Mouse (Mus musculus) heart, embryonic 15.5 days (tissue): Measurements from ENCODE around the gene Prss43. TPM values are rescaled to one million over a fixed set of nuclear protein-coding genes. Genes with fewer than 3 reads are reported as not detected.

Experiments used
- ATAC-seq: fragments of 200-750 bp; cut with Nextera tagmentation; replicated peaks from 2 replicates; pipeline ENCODE4 v1.8.0; 2017; ENCODE audit warnings: low read depth, moderate TSS enrichment; ENCODE audit not compliant: insufficient number of reproducible peaks, insufficient read depth, low FRiP score
- H3K27ac ChIP-seq: fragments of 300-500 bp; sonication (generic); 2 replicates; pipeline ENCODE4 v1.5.1; 2015; ENCODE audit warnings: mild to moderate bottlenecking, inconsistent platforms
- H3K27me3 ChIP-seq: fragments of 300-500 bp; sonication (generic); 2 replicates; pipeline ENCODE4 v1.6.1; 2015; ENCODE audit warnings: inconsistent platforms
- H3K36me3 ChIP-seq: fragments of 300-500 bp; sonication (generic); 2 replicates; pipeline ENCODE4 v1.6.1; 2015; ENCODE audit warnings: mild to moderate bottlenecking, inconsistent platforms
- H3K4me1 ChIP-seq: fragments of 300-500 bp; sonication (generic); replicated peaks from 2 replicates; pipeline ENCODE4 v1.6.1; 2015; ENCODE audit warnings: inconsistent platforms
- H3K4me2 ChIP-seq: fragments of 300-500 bp; sonication (generic); 2 replicates; pipeline ENCODE4 v1.6.1; 2015; ENCODE audit warnings: inconsistent platforms, mild to moderate bottlenecking, moderate library complexity
- H3K4me3 ChIP-seq: fragments of 300-500 bp; sonication (generic); 2 replicates; pipeline ENCODE4 v1.5.1; 2015; ENCODE audit warnings: mild to moderate bottlenecking, inconsistent platforms
- H3K9ac ChIP-seq: fragments of 300-500 bp; sonication (generic); 2 replicates; pipeline ENCODE4 v1.6.1; 2015; ENCODE audit warnings: mild to moderate bottlenecking, inconsistent platforms
- H3K9me3 ChIP-seq: fragments of 300-500 bp; sonication (generic); replicated peaks from 2 replicates; pipeline ENCODE4 v1.6.1; 2016; ENCODE audit warnings: inconsistent platforms
- WGBS: fragments of 180-500 bp; shearing (Covaris S2); methylation state at CpG from one replicate; pipeline ENCODE4 v1.1.7; 2015; ENCODE audit warnings: mixed read lengths; 5-methylcytosine and 5-hydroxymethylcytosine counted together
- polyA plus RNA-seq: library from polyadenylated mRNA; unstranded; fragments of >200 nt; fragmentation: Nextera tagmentation; extraction: Ambion mirVana; gene quantifications from 2 replicates; pipeline ENCODE4 v1.2.1, GENCODE M21; 2015

Prss43 gene
- not detected in 2 replicates for polyA plus RNA-seq

DNA sequence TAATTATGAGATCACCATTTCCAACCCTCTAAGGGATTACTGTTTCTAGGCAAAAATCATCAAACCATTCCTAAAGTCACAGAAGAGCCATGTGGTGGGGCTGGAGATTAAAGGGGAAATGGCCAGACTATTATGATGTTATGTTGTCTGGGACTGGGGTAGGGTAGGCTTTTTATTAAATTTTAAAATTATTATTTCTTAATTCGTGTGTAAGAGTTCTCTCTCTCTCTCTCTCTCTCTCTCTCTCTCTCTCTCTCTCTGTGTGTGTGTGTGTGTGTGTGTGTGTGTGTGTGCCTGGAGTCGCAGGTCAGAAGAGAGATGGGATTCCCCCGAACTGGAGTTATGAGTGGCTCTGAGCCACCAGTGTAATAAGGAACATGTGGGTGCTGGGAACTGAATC is at the start of gene Prss43:
Prss43 (plus strand) TSS at position 301 of the 400 bp plus-strand sequence.
- WGBS: 79% methylated on average over 3 of the region's 3 CpGs
- no peak within 1 kb of the TSS for H3K9ac ChIP-seq
- no peak within 1 kb of the TSS for H3K27ac ChIP-seq
- H3K9me3 ChIP-seq: no peaks in the 10 kb centered on the region
- no peak within 1 kb of the TSS for H3K4me3 ChIP-seq
- no peak within 1 kb of the TSS for H3K4me2 ChIP-seq
- H3K4me1 ChIP-seq: no peaks in the 10 kb centered on the region
- H3K27me3 ChIP-seq: peaks cover 11% of the 10 kb centered on the region
- ATAC-seq: no peak
- no peaks in the 10 kb centered on the region for H3K36me3 ChIP-seq

DNA sequence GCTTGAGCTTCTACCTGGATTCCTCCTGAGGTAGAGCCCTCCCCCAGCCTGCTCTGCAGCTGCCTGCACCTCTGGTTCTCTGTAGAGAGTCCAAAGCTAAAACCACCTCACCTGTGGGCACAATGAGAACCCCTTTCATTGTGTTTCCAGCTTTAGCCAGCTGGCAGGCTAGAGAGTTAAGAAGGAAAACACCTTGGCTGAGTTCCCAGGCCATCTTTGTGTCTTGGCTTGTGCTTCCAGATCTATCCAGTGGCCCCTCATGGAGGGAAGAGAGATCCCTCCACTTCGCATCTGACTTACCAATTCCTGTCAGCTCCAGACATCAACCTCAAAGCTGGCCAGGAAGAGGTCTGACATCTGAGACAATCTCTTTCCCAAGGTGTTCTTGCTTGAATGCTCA is 48.4 kb upstream of the Prss43 start:
- Histone ChIP-seq H3K4me1 (peaks cover 44% of the 10 kb centered on the region), H3K36me3 (no peaks in the 10 kb centered on the region), H3K9me3 (no peaks in the 10 kb centered on the region), H3K4me2 (no peak overlapping the region), H3K9ac (no peak overlapping the region), H3K4me3 (no peak overlapping the region), H3K27ac (no peak overlapping the region), H3K27me3 (no peaks in the 10 kb centered on the region)
- 65% methylated on average over 1 of the region's 1 CpGs for WGBS
- ATAC-seq: no peak

DNA sequence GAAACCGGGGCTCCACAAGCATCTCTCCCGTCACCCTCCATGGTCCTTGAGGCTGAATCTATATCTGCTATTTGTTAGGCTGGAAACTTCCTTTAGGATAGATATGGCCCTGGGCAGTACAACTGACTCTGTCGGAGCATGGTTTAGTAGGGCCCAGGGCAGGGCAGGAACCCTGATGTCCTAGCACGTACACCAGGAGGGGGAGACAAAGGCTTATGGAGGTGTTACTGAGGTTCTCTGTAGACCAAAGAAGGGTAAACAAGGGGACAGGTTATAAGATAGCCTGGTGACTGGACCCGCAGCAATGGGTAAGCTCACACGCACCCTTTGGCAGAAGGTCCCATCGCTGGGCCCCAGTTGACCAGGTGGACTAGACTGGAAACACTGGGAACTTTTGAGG is 47.9 kb upstream of the Prss43 start:
- Histone ChIP-seq H3K4me1 (peaks cover 44% of the 10 kb centered on the region), H3K4me2 (no peak overlapping the region), H3K36me3 (no peaks in the 10 kb centered on the region), H3K27me3 (no peaks in the 10 kb centered on the region), H3K27ac (no peak overlapping the region), H3K9me3 (no peaks in the 10 kb centered on the region), H3K9ac (no peak overlapping the region), H3K4me3 (no peak overlapping the region)
- no peak for ATAC-seq
- 83% methylated on average over 7 of the region's 7 CpGs for WGBS

DNA sequence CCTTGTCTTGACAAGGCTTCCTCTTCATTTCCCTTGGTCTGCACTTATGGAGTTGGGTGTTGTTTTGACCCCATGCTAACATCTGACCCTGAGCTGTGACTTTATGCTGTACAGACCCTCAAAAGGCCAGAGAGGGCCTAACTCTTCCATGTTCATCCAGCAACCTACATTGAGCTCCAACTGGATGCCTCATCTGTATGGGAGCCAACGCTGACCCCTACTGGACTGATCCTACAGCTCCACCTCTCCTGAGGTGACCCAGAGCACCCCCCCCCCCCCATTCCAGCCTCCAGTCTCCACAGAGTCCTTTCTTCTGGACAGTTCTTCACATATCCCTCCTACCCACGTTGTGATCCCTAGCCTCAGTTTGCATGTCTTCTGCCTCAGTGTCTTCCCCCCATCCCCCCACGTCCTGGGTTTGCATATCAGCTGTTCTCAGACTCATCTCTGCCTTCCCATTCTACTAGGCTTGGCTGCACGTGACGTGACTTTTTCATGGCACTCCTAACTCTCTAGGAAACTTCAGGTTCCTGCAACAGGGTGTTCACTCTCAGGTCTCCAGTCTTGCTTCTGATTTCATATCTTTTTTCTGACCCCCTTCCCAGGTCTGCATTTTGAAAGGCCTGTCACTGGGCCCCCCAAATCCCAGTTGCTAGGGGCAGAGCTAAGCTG is 47.1 kb upstream of the Prss43 start:
- H3K9me3 ChIP-seq: no peaks in the 10 kb centered on the region
- H3K27me3 ChIP-seq: no peaks in the 10 kb centered on the region
- H3K27ac ChIP-seq: no peak overlapping the region
- no peak overlapping the region for H3K4me2 ChIP-seq
- no peaks in the 10 kb centered on the region for H3K36me3 ChIP-seq
- no peak overlapping the region for H3K4me3 ChIP-seq
- no peak for ATAC-seq
- 63% methylated on average over 5 of the region's 5 CpGs for WGBS
- peaks cover 44% of the 10 kb centered on the region for H3K4me1 ChIP-seq
- H3K9ac ChIP-seq: no peak overlapping the region

DNA sequence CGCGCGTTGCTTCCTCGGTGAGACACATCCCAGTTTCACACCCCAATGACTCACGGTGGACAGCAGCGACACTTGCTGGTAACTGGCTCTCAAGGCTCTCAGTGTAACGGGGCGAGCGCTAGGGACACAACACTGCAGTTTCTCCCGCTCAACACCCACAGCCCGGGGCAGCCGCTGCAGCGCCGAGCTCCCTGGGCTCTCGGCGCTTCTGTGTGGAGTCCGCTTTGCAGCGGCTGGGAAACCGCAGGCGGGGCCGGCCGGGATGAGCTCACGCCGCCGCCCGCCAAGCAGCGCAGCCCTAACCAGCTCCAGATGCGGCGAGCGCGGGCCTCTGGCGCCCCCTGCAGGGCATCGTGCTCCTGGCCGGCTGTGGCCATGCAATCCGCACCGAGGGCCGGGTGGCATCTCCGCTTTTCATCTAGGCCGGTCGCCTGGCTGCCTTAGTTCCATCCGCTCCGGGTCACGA is 45.2 kb upstream of the Prss43 start:
- Histone ChIP-seq H3K27me3 (no peaks in the 10 kb centered on the region), H3K27ac (peak overlapping the region; percentile 81), H3K4me3 (peak overlapping the region; percentile 61), H3K36me3 (no peaks in the 10 kb centered on the region), H3K9me3 (no peaks in the 10 kb centered on the region), H3K4me1 (peaks cover 30% of the 10 kb centered on the region), H3K9ac (peak overlapping the region; percentile 63), H3K4me2 (peak overlapping the region; percentile 95)
- under 1% methylated on average over 43 of the region's 43 CpGs for WGBS
- peak; percentile 93 for ATAC-seq

DNA sequence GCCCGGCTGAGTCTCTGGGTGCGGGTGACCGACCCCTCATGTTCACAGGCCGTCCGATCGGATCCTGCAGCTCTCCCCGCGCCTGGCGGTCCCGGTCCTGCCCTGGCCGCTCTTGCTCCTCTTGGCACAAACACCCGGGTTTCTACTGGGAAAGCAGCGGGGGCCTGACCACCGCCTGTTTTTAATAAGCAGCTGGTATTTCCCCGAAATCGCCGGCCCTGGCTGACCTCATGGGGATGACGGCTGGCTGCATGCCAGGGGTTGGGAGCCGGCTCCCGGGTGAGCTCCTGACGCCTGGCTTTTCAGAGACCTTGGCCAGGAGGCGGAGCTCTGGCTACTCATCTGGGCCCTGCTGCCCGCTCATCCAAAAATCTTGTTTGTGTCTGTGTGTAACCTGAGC is 44.8 kb upstream of the Prss43 start:
- H3K36me3 ChIP-seq: no peaks in the 10 kb centered on the region
- peak; percentile 82 for ATAC-seq
- WGBS: 0% methylated on average over 23 of the region's 23 CpGs
- H3K4me2 ChIP-seq: peak overlapping the region; percentile 95
- no peaks in the 10 kb centered on the region for H3K9me3 ChIP-seq
- H3K9ac ChIP-seq: peak overlapping the region; percentile 63
- peak overlapping the region; percentile 61 for H3K4me3 ChIP-seq
- peaks cover 30% of the 10 kb centered on the region for H3K4me1 ChIP-seq
- no peaks in the 10 kb centered on the region for H3K27me3 ChIP-seq
- H3K27ac ChIP-seq: peak overlapping the region; percentile 81

DNA sequence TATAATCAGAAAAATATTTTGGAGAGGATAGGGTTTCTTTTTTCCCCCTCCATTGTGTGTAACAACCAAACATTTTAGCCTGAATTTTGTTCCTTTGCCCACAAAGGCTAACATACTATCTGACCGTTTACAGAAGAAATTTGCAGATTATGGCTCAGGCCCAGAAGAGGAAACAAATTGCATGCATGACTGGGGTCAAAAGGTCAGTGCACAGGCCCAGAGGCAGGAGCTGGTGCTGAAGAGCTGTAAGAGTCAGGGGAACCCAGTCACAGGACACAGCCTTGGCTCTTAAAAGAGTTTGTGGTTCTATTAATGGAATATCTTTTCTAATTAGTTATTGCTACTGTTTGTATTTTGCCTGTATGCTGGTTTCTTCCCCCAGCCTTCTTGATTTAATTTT is 42.9 kb upstream of the Prss43 start:
- no peak overlapping the region for H3K4me2 ChIP-seq
- ATAC-seq: no peak
- no peak overlapping the region for H3K27ac ChIP-seq
- H3K4me3 ChIP-seq: no peak overlapping the region
- peaks cover 22% of the 10 kb centered on the region for H3K4me1 ChIP-seq
- no peaks in the 10 kb centered on the region for H3K9me3 ChIP-seq
- no peaks in the 10 kb centered on the region for H3K27me3 ChIP-seq
- 17% methylated on average over 1 of the region's 1 CpGs for WGBS
- no peak overlapping the region for H3K9ac ChIP-seq
- no peaks in the 10 kb centered on the region for H3K36me3 ChIP-seq

DNA sequence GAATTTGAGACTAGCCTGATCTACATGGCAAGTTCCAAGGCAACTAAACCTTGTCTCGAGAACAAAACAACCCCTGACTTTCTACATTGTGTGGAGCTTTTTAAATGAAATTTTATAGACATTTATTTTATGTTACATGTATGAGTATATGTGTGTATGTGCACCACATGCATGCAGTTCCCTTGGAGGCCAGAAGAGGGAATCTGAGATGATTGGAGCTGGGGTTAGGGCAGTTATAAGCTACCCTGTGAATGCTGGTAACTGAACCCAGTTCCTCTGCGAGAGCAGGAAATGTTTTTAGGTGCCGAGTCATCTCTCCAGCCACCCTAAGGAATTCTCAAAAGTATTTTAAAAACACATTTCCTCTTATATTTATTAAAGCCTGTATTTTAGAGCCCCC is 38.3 kb upstream of the Prss43 start:
- no peak overlapping the region for H3K4me2 ChIP-seq
- no peaks in the 10 kb centered on the region for H3K9me3 ChIP-seq
- H3K27ac ChIP-seq: no peak overlapping the region
- no peak for ATAC-seq
- H3K9ac ChIP-seq: no peak overlapping the region
- H3K4me3 ChIP-seq: no peak overlapping the region
- H3K36me3 ChIP-seq: no peaks in the 10 kb centered on the region
- no peaks in the 10 kb centered on the region for H3K27me3 ChIP-seq
- H3K4me1 ChIP-seq: no peaks in the 10 kb centered on the region; the same call in 1 of the 2 replicates
- 81% methylated on average over 3 of the region's 3 CpGs for WGBS

DNA sequence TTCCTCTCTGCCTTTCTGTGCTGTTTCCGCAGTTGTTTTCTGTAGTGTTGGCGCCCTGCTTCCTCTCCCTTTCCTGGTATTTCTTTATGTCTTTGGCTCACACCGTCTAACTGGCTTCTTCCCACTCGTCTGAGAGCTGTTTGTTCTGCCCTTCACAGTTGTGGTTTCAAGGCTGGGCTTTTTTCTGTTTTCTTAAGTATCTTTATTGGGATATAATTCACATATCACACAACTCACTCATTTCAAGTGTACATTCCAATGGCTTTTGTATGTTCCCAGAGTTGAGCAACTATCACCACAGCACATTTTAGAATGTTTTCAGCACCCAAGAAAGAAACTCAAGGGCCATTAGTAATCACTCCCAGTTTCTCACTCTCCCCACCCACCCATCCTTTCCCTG is 36.0 kb upstream of the Prss43 start:
- WGBS: 57% methylated on average over 4 of the region's 4 CpGs
- H3K4me1 ChIP-seq: no peaks in the 10 kb centered on the region
- H3K4me2 ChIP-seq: no peak overlapping the region
- H3K9ac ChIP-seq: no peak overlapping the region
- H3K27ac ChIP-seq: no peak overlapping the region
- no peak overlapping the region for H3K4me3 ChIP-seq
- H3K9me3 ChIP-seq: no peaks in the 10 kb centered on the region
- H3K36me3 ChIP-seq: no peaks in the 10 kb centered on the region
- no peaks in the 10 kb centered on the region for H3K27me3 ChIP-seq
- ATAC-seq: no peak

DNA sequence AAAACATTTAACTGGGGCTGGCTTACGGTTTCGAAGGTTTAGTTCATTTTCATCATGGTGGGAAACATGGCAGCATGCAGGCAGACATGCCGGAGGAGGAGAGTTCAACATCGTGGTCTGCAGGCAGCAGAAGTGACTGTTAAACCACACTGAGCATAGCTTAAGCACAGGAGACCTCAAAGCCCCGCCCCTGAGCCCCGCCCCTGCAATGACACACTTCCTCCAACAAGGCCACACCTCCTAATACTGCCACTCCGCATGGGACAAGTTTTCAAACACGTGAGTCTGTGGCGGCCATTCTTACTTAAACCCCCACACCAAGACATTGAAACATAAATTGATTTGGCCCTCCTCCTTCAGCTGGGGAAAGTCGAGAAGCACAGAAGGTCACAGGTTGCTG is 29.5 kb upstream of the Prss43 start:
- WGBS: 76% methylated on average over 10 of the region's 10 CpGs
- H3K27me3 ChIP-seq: no peaks in the 10 kb centered on the region
- no peaks in the 10 kb centered on the region for H3K36me3 ChIP-seq
- ATAC-seq: no peak
- no peak overlapping the region for H3K9ac ChIP-seq
- H3K4me3 ChIP-seq: no peak overlapping the region
- no peaks in the 10 kb centered on the region for H3K4me1 ChIP-seq
- H3K27ac ChIP-seq: no peak overlapping the region
- H3K4me2 ChIP-seq: no peak overlapping the region
- no peaks in the 10 kb centered on the region for H3K9me3 ChIP-seq

DNA sequence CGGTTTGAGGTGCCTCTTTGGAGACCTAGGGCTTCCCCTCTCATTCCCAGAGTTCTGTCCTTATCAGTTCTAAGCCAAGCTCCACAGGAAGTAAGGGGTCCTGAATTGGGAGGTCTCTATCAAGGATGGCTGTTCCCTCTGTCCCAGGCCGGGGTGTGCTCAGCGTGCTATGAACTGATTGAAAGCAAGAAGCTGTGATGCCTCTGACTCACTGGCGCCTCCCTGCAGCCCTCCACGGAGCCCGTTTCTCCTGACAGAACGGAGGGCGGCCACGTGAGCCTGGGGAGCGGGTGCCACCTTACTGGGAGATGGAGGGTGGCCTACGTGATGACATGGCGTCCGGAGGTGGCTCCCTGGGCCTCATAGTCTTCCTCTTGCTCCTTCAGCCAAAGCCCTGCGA is 28.6 kb upstream of the Prss43 start, which contains the start of gene Prss42:
Prss42 (plus strand) TSS at position 301 of the 400 bp plus-strand sequence.
- 85% methylated on average over 14 of the region's 14 CpGs for WGBS
- H3K4me1 ChIP-seq: no peaks in the 10 kb centered on the region
- no peak within 1 kb of the TSS for H3K9ac ChIP-seq
- H3K4me2 ChIP-seq: no peak within 1 kb of the TSS
- H3K27me3 ChIP-seq: no peaks in the 10 kb centered on the region
- no peaks in the 10 kb centered on the region for H3K9me3 ChIP-seq
- no peak for ATAC-seq
- no peak within 1 kb of the TSS for H3K4me3 ChIP-seq
- H3K36me3 ChIP-seq: no peaks in the 10 kb centered on the region
- no peak within 1 kb of the TSS for H3K27ac ChIP-seq

DNA sequence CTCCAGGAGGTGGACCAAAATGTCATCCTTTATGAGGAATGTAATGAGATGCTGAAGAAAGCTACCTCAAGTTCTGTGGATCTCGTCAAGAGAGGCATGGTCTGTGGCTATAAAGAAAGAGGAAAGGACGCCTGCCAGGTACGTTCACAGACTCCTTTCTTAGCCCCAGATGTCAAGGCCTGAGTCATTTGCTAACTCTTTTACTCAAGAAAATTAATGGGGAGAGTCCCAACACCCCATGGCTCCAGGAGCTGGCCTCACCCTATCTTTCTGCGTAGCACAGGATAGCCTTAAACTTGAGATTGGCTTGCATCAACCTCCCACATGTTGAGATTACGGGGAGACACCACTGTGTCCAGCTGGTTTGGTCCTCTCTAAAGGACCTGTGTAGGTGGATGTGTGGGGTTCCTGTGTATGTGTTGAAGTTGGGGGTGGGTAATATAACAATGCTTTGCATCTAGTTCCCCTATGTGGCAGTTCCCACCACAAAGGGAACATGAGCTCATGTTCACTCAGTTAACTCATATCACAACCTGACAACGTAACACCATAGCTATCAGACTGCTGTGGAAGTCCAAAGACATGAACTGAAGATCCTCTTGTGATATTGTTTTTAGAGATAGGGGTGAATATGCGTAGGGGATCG is 25.5 kb upstream of the Prss43 start:
- Histone ChIP-seq H3K4me3 (no peak overlapping the region), H3K27me3 (no peaks in the 10 kb centered on the region), H3K36me3 (no peaks in the 10 kb centered on the region), H3K4me1 (no peaks in the 10 kb centered on the region), H3K9ac (no peak overlapping the region), H3K9me3 (no peaks in the 10 kb centered on the region), H3K27ac (no peak overlapping the region), H3K4me2 (no peak overlapping the region)
- no peak for ATAC-seq
- WGBS: 80% methylated on average over 8 of the region's 8 CpGs
